Mouse (Mus musculus) gastrocnemius, adult 2 months (tissue): Measurements from ENCODE around the gene Ppp1r3a. TPM values are rescaled to one million over a fixed set of nuclear protein-coding genes. Genes with fewer than 3 reads are reported as not detected.

Source experiments
- DNase-seq: peaks from one replicate; pipeline ENCODE4 v3.0.0; 2022
- H3K27ac ChIP-seq: fragments of 200-600 bp; 2 replicates; pipeline ENCODE4 v1.8.1; 2022; ENCODE audit warnings: mild to moderate bottlenecking
- H3K4me3 ChIP-seq: fragments of 200-600 bp; 2 replicates; pipeline ENCODE4 v1.8.1; 2022; ENCODE audit warnings: mild to moderate bottlenecking, moderate library complexity
- CTCF ChIP-seq: fragments of 200-600 bp; IDR thresholded peaks from 2 replicates; pipeline ENCODE4 v1.8.1; 2022; ENCODE audit warnings: antibody characterized with exemption, mild to moderate bottlenecking, moderate library complexity
- intact Hi-C: fragments of 180-260 bp; cut with DNase I; formaldehyde crosslinking; loops from one replicate; pipeline ENCODE4 v1.15.1; 2025
- long read RNA-seq, 2 experiments: library from polyadenylated mRNA; stranded (forward); transcript quantifications; one replicate each; pipeline ENCODE4 v2.0.0; 2021
- total RNA-seq, 2 experiments: library from RNA; stranded (reverse); gene quantifications; 2 replicates each; pipeline ENCODE4 v1.2.3; 2021

The Ppp1r3a gene
- total RNA-seq, result 100 to 1,000 TPM; 226 to 230 TPM
- long read RNA-seq, experiment 1, full-length matches to known transcripts, result 99 of 131 reads
- long read RNA-seq, experiment 1, partial matches to known transcripts, result 4 of 131 reads
- long read RNA-seq, experiment 1, other reads (novel, unspliced or antisense), result 28 of 131 reads
- long read RNA-seq, experiment 2, full-length matches to known transcripts, result 65 of 88 reads
- long read RNA-seq, experiment 2, partial matches to known transcripts, result 1 of 88 reads
- long read RNA-seq, experiment 2, other reads (novel, unspliced or antisense), result 22 of 88 reads

DNA sequence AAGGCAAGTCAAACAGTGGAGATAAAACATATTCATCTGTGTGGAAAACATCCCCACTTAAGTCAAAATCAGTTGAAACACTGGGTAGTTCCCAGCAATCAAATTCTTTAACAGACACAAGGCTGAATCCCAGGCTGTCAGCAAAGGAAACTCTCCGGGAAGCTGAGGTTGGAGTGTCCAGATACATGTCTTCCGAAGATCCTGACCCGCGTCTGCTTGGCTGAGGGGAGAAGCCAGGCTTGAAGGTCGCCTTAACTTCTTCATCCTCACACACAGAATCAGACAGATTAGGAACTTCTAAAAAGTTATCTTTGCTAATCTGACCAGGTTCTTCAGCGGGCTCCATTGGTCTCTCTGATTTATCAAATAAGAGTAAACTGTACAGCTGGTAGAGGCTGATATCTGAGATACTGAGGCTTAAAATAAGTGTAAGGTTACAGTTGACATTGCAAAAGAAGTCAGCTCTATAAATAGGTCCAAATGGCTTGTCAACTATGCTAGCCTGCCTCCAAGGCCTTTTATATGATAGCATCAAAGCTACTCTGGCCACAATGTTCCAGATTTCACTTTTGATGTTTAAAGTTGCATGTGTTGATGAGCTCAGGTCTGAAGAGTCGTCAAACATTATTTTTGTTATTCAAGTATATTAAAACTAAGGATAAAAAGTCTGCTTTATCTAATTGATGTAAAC lies at the start of gene Ppp1r3a:
Gene Ppp1r3a (minus strand): TSS at position 374 of the 691 bp plus-strand sequence.
- peak within 1 kb of the TSS; percentile 93 for H3K27ac ChIP-seq
- peak; percentile 53 for DNase-seq
- peak within 1 kb of the TSS; percentile 80 for H3K4me3 ChIP-seq
- intact Hi-C loops, result loop anchor here (5.0 kb wide), 3 partner anchors 43 to 228 kb away; no protein-coding TSS in a partner anchor
- no peak for TF ChIP-seq CTCF

DNA sequence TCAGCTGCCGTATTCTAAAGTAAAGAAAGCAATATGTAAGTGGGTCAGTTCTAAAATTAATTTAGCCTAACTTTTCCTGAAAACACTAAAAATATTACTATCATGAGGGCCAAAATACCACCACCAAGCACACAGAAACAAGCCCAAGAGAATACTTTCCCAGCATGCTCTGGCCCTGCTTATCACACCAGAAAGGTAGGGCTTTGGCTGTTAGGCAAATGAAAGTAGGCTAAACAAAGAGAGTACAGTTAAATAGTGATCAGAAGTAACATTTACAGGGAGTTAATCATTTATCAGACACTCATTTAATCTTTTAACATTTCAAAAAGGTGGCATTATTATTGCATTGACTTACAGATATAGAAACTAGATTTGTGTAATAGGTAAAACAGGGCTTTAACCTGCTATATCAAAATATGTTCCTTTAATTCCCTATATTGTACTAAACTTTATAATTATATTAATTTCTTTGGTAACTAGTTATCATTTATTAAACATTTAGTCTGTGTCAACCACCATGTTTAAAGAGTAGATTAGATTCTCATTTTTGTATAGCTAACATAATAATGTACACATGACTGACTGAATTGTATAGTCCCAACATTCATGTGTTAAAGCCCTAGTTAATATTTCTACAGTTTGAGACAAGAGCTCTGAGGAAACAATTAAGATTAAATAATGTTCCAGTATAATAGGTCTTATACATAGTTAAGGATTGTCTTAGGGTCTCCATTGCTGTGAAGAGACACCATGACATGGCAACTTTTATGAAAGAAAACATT lies 32.3 kb upstream of the Ppp1r3a start:
- H3K4me3 ChIP-seq, result no peak overlapping the region
- intact Hi-C loops, result no loop called here
- H3K27ac ChIP-seq, result no peak overlapping the region
- no peak for TF ChIP-seq CTCF
- no peak for DNase-seq

DNA sequence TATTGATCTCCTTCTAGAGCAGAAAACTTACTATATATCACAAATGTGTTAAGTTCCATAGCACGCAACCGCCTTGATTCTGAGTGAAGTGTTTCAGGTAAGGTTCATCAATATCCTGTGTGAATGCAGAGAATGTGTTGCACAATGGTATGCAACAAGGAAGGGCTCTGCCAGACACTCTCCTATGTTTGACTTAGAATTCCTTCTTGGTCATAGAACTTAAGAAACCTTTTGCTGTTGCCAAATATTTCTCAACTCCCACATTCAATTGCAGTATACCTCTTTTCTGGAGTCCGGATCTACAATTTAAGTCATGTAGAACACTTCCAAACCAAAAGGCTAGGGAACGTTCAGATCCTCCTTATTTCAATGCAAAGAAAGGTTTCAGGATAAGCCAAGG lies 22.8 kb upstream of the Ppp1r3a start:
- no peak for TF ChIP-seq CTCF
- Histone ChIP-seq H3K27ac (no peak overlapping the region), H3K4me3 (no peak overlapping the region)
- intact Hi-C loops, result no loop called here
- no peak for DNase-seq

DNA sequence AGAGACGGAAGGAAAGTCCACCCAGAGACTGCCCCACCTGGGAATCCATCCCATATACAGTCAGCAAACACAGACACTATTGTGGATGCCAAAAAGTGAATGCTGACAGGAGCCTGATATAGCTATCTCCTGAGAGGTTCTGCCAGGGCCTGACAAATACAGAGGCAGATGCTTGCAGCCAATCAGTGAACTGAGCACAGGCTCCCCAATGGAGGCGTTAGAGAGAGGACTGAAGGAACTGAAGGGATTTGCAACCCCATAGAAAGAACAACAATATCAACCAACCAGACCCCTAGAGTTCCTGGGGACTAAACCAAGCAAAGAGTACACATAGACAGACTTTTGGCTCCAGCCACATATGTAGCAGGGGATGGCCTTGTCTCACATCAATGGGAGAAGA lies 16.6 kb upstream of the Ppp1r3a start:
- intact Hi-C loops, result no loop called here
- H3K4me3 ChIP-seq, result no peak overlapping the region
- H3K27ac ChIP-seq, result no peak overlapping the region
- TF ChIP-seq CTCF, result no peak
- no peak for DNase-seq

DNA sequence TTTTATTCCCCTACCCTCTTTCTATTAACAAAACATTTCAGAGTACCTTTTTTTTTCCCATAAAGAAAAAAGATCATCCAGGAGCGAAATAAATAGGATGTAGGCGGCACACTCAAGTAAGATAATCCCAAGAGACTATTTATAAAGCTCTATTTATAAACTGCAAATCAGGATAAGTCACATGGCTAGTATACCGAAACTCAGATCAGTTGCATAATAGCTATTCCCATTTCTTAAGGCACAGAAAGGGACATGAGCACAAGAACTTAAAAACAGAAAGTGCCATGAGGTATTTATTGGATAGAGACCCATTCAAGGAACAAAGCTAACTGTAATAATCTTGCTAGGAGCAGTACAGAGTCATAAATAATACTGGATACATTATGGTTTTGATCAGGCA lies 2.4 kb upstream of the Ppp1r3a start:
- no peak for TF ChIP-seq CTCF
- peak overlapping the region; percentile 80 for H3K4me3 ChIP-seq
- DNase-seq, result no peak
- intact Hi-C loops, result loop anchor here (5.0 kb wide), 1 partner anchor 230 kb away; no protein-coding TSS in a partner anchor
- H3K27ac ChIP-seq, result peak overlapping the region; percentile 93

DNA sequence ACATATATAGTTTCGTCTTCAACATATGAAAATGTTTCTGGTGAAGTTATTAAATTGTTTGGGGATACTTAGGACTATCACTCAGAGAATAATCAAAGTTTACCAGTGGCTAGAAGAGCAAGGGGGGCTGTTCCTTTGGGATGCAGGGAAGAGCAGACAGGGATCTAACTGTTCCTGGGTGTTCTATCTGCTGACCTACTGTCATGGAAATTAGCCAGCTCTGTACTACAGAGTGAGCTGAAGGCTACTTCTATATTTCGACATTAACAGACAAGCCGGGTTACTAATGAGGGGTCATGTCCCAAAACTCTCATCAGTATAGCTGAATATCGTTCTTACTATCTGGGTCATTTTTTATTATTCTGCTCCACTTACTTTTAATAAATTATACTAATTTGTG lies 1.6 kb downstream of the Ppp1r3a start:
- DNase-seq, result no peak
- no peak for TF ChIP-seq CTCF
- intact Hi-C loops, result loop anchor here (5.0 kb wide), 2 partner anchors 41 to 166 kb away; no protein-coding TSS in a partner anchor
- H3K4me3 ChIP-seq, result peak overlapping the region; percentile 80
- H3K27ac ChIP-seq, result peak overlapping the region; percentile 93

DNA sequence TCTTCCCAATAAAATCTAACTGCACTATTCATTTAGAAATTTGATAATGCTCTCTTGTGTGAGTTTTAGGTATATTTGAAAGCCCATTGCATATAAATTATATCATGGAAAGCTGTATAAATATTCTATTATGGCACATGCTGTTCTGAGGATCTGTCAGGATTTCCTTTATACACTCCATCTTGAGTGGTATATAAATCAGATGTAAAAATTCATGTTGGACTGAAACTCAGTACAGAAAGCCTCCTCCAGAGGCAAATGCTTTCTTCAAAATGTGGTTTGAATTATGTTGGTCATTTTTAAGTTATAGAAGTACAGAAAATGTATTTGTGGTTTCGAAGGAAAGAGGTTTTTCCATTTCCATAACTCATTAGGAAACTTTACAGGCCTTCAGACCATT lies 2.9 kb downstream of the Ppp1r3a start:
- DNase-seq, result no peak
- H3K4me3 ChIP-seq, result peak overlapping the region; percentile 80
- intact Hi-C loops, result loop anchor here (5.0 kb wide), 2 partner anchors 40 to 165 kb away; no protein-coding TSS in a partner anchor
- peak overlapping the region; percentile 93 for H3K27ac ChIP-seq
- no peak for TF ChIP-seq CTCF

DNA sequence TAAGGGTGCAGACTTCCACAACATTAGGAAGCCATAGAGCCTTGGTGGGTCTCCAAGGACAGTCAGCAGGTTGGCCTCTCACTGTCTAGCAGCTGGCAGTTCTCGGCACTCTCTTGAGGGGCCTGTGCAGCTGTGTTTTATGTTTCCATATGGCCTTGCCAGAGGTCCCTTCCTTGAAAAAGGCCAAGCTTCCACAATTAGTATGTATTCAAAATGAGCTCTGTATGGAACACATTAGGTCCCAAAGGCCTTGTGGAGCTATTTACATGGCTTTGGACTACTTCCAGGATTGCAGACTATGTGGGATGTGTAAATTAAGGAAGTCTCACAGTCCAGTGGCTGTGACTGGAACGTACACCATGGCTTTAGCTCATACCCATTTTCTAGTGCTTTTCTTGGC lies 8.1 kb downstream of the Ppp1r3a start:
- no peak for TF ChIP-seq CTCF
- peak overlapping the region; percentile 77 for H3K27ac ChIP-seq
- intact Hi-C loops, result no loop called here
- peak overlapping the region; percentile 62 for H3K4me3 ChIP-seq
- DNase-seq, result peak; percentile 73

DNA sequence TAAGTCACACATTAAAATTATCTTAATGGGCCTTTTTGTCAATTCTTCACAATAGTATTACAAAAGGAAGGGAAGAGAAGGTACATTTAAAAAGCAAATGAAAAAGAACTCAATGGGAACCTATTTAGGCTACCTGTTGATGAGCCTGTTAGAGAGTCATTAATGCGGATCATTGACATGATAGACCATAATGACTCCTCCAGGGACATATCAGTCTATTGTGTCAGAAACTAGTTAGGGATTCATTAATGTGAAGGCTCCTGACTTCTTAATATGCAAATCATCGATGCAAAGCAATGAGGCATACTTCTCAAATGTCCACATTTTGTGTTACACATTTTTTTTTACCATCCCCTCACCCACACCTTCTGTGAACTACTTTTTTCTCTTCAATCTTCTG lies 19.1 kb downstream of the Ppp1r3a start:
- no peak for DNase-seq

DNA sequence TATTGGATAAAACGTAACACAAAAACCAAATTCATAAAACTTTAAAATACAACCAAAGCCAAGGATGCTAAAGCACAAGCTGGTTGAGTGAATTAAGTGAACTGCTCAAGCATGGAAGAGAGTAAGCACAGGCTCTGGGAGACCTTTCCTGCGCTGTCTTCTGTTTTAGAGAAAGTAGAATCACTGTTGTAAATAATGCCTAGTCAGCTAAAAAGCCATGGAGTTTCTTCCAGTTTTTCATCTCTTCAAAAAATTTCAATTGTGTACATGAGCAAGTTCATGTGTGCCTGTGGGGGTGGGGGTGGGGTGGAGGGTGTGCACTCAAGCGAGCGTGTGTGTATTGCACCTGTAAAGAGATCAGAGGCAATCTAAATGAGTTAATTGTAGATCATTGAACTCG lies 24.1 kb downstream of the Ppp1r3a start:
- Histone ChIP-seq H3K27ac (no peak overlapping the region), H3K4me3 (no peak overlapping the region)
- no peak for TF ChIP-seq CTCF
- no peak for DNase-seq
- intact Hi-C loops, result no loop called here

More for the DNA sequence above, 19.1 kb downstream of the Ppp1r3a start:
- intact Hi-C loops, result no loop called here
- no peak overlapping the region for H3K4me3 ChIP-seq
- no peak for TF ChIP-seq CTCF
- no peak overlapping the region for H3K27ac ChIP-seq

DNA sequence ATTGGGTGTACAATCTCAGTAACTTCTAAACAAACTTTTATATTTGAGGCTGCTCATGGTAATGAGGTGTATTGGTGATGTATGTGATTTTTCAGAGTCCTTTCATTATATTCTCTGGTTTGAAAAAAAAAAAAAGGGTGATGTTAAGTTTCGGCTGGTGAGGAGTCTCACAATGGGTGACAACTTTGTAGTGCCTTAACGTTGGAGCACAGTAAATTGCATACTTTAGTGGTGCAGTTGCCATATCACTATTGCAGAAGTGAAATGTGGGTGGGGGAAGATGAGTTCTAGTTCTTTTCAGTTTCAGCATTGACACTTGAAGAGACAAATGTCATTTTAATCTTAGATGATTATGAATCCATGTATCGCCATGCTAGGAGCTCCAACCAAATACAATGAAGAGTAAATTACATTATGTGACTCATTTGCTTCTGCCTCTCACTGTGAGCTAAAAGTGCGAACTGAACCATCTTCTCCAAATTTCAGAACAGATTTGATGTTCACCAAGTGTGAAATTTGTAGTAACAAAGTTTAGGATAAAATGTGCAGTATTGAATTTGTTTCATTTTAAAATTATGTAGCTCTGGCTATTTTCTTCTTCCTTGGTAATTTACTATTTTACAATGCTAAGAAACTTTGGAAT lies 34.2 kb downstream of the Ppp1r3a start:
- TF ChIP-seq CTCF, result no peak
- intact Hi-C loops, result no loop called here
- Histone ChIP-seq H3K27ac (no peak overlapping the region), H3K4me3 (no peak overlapping the region)
- DNase-seq, result no peak

DNA sequence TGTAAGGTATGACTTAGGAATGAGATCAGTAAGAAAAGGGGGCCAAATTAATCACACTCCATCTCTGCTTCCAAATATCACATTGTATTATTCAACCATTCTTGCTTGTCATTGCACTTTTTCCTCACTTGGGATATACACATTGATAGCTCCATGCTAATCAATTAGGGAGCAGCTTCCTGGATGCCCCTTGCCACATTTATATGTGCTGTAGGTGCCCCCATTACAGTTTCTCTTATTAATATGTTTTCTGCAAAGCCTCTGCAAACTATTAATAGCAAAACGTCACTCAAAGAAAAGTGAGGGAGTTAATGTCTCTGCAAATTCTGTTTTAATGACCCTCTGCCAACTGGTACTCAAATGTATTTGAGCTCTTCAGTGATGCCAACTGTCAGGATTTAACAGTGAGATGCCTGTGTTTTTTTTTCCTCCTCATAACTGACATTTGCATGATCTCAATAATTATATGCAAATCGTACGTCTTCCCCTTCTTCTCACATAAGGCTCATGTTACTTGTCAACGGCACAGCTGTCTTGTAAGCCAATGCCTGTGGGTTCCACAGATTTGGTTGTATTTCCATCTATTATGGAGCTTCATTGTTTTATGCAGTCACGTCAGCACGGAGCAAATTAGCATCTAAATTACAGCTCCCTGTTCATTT lies 34.8 kb downstream of the Ppp1r3a start:
- TF ChIP-seq CTCF, result no peak
- no peak for DNase-seq
- no peak overlapping the region for H3K4me3 ChIP-seq
- intact Hi-C loops, result no loop called here
- no peak overlapping the region for H3K27ac ChIP-seq
